Mouse (Mus musculus) megakaryocyte, adult 5-6 weeks (primary cell): ENCODE data around the gene Tmem72. TPM values are rescaled to one million over a fixed set of nuclear protein-coding genes. Genes with fewer than 3 reads are reported as not detected.

Experiments
- ATAC-seq: 2 replicates; pipeline ENCODE4 v1.8.0; 2016; ENCODE audit warnings: mild to moderate bottlenecking, inconsistent platforms; ENCODE audit not compliant: poor library complexity, severe bottlenecking
- total RNA-seq, 2 experiments: library from RNA; stranded (forward) in 1 of 2; stranded (reverse) in 1 of 2; fragments of 153-499, 151-499 nt in 1 of 2; fragments of 221-1000, 200-1000 nt in 1 of 2; gene quantifications; 2 replicates each; pipeline versions ENCODE4 v1.2.3 to v1.2.4; 2015 to 2017

The Tmem72 gene
- total RNA-seq, 2 experiments from 2014 or later: 0.13 to 0.33 TPM

- ATAC-seq: peak; percentile 59
Observed at GRCm38 (mm10) chr6:116651437-116652118, 65.1 kb downstream of the Tmem72 start.

- ATAC-seq: no peak
Observed at GRCm38 (mm10) chr6:116650406-116650805, 66.3 kb downstream of the Tmem72 start, which contains the start of gene Depp1. Depp1 (plus strand) TSS chr6:116650609.

GRCm38 (mm10) chr6:116649811-116650210 lies 66.9 kb downstream of the Tmem72 start:
- no peak for ATAC-seq

- ATAC-seq: no peak
Observed at GRCm38 (mm10) chr6:116647763-116648162, 69.0 kb downstream of the Tmem72 start.

- ATAC-seq: no peak
Observed at GRCm38 (mm10) chr6:116644335-116644734, 72.4 kb downstream of the Tmem72 start.

GRCm38 (mm10) chr6:116643881-116644280 lies 72.8 kb downstream of the Tmem72 start:
- no peak for ATAC-seq

- no peak for ATAC-seq
Observed at GRCm38 (mm10) chr6:116642942-116643341, 73.8 kb downstream of the Tmem72 start.

GRCm38 (mm10) chr6:116639663-116640062 lies 77.0 kb downstream of the Tmem72 start:
- no peak for ATAC-seq

GRCm38 (mm10) chr6:116638871-116639270 lies 77.8 kb downstream of the Tmem72 start:
- ATAC-seq: no peak

GRCm38 (mm10) chr6:116637496-116637895 lies 79.2 kb downstream of the Tmem72 start:
- no peak for ATAC-seq

GRCm38 (mm10) chr6:116636581-116637235 lies 80.0 kb downstream of the Tmem72 start:
- ATAC-seq: no peak

- no peak for ATAC-seq
Observed at GRCm38 (mm10) chr6:116635251-116636180, 81.2 kb downstream of the Tmem72 start.

- ATAC-seq: no peak
Observed at GRCm38 (mm10) chr6:116633741-116634695, 82.7 kb downstream of the Tmem72 start.

GRCm38 (mm10) chr6:116632129-116632528 lies 84.6 kb downstream of the Tmem72 start:
- peak; percentile 58 for ATAC-seq

GRCm38 (mm10) chr6:116629766-116630165 lies 86.9 kb downstream of the Tmem72 start:
- ATAC-seq: no peak

Other genes with a start within 250 kb of the Tmem72 start
- gene Olfr211, start 227.8 kb downstream of the Tmem72 start, total RNA-seq (2015): not detected in 2 replicates
- gene Olfr211, start 227.8 kb downstream of the Tmem72 start, total RNA-seq (2017): not detected in 2 replicates
- 0.20 and 0.43 TPM in 2 replicates for gene Olfr212, start 210.4 kb downstream of the Tmem72 start, total RNA-seq (2015)
- gene Olfr212, start 210.4 kb downstream of the Tmem72 start, total RNA-seq (2017): 0.24 TPM in 1 of 2 replicates, not detected in the other
- not detected in 2 replicates for gene Olfr213, start 178.5 kb downstream of the Tmem72 start, total RNA-seq (2015)
- gene Olfr213, start 178.5 kb downstream of the Tmem72 start, total RNA-seq (2017): not detected in 2 replicates
- gene Gm5580, start 165.8 kb downstream of the Tmem72 start, total RNA-seq (2015): 0.52 and 0.89 TPM in 2 replicates
- 0.15 and 0.37 TPM in 2 replicates for gene Gm5580, start 165.8 kb downstream of the Tmem72 start, total RNA-seq (2017)
- gene Olfr214, start 162.7 kb downstream of the Tmem72 start, total RNA-seq (2015): not detected in 2 replicates
- not detected in 2 replicates for gene Olfr214, start 162.7 kb downstream of the Tmem72 start, total RNA-seq (2017)
- not detected in 2 replicates for gene Olfr215, start 132.7 kb downstream of the Tmem72 start, total RNA-seq (2015)
- gene Olfr215, start 132.7 kb downstream of the Tmem72 start, total RNA-seq (2017): not detected in 2 replicates
- 53.4 and 53.8 TPM in 2 replicates for gene Zfp422, start 87.9 kb downstream of the Tmem72 start, total RNA-seq (2015)
- gene Zfp422, start 87.9 kb downstream of the Tmem72 start, total RNA-seq (2017): 20.6 and 20.8 TPM in 2 replicates
- 0.36 TPM in 1 of 2 replicates, not detected in the other for gene Depp1, start 66.3 kb downstream of the Tmem72 start, total RNA-seq (2015)
- 0.18 and 0.49 TPM in 2 replicates for gene Depp1, start 66.3 kb downstream of the Tmem72 start, total RNA-seq (2017)
- 229 and 230 TPM in 2 replicates for gene Rassf4, start 43.0 kb downstream of the Tmem72 start, total RNA-seq (2015)
- 165 and 181 TPM in 2 replicates for gene Rassf4, start 43.0 kb downstream of the Tmem72 start, total RNA-seq (2017)